Mouse (Mus musculus): ENCODE measurements at regions not wholly inside any gene's neighbourhood (a gene's known extent, or its start where the extent isn't known, plus 50 kb on each side); places are given as distances from the start of the nearest gene placed in this dataset.
"Not testable (repeated sequence)": the region's sequence is repeated elsewhere in the genome, so short reads cannot be mapped to it uniquely, and the experiment has no call there.

- DNase-seq = no peak
- intact Hi-C loops (cut with DNase I) = loop anchor here (2.0 kb wide), 1 partner anchor 66 kb away; no protein-coding TSS in a partner anchor
Observed at GRCm38 (mm10) chr6:37618990-37619389, 89.0 kb downstream of the Akr1d1 start.

- intact Hi-C loops (cut with DNase I) = no loop called here
- no peak for DNase-seq
Observed at GRCm38 (mm10) chr6:37621364-37622029, 91.5 kb downstream of the Akr1d1 start.

- intact Hi-C loops (cut with DNase I) = no loop called here
- no peak for DNase-seq
Observed at GRCm38 (mm10) chr6:37622273-37622672, 92.3 kb downstream of the Akr1d1 start.

- no peak for DNase-seq
- intact Hi-C loops (cut with DNase I) = loop anchor here (5.0 kb wide), 1 partner anchor 70 kb away; no protein-coding TSS in a partner anchor
Observed at GRCm38 (mm10) chr6:37627206-37627605, 97.2 kb downstream of the Akr1d1 start.

- DNase-seq = no peak
- intact Hi-C loops (cut with DNase I) = no loop called here
Observed at GRCm38 (mm10) chr6:37633948-37634347, 104.0 kb downstream of the Akr1d1 start.

- intact Hi-C loops (cut with DNase I) = no loop called here
- DNase-seq = no peak
Observed at GRCm38 (mm10) chr6:37642066-37642465, 112.1 kb downstream of the Akr1d1 start.

- intact Hi-C loops (cut with DNase I) = no loop called here
- DNase-seq = no peak
Observed at GRCm38 (mm10) chr6:37642701-37643121, 112.7 kb downstream of the Akr1d1 start.

GRCm38 (mm10) chr6:37643176-37643575 lies 113.2 kb downstream of the Akr1d1 start:
- DNase-seq = no peak
- intact Hi-C loops (cut with DNase I) = no loop called here

- intact Hi-C loops (cut with DNase I) = no loop called here
- no peak for DNase-seq
Observed at GRCm38 (mm10) chr6:37643718-37644117, 113.7 kb downstream of the Akr1d1 start.

- intact Hi-C loops (cut with DNase I) = no loop called here
- DNase-seq = no peak
Observed at GRCm38 (mm10) chr6:37645551-37645950, 115.6 kb downstream of the Akr1d1 start.

- intact Hi-C loops (cut with DNase I); DNase-seq: not testable (repeated sequence)
Observed at GRCm38 (mm10) chr6:37657300-37657699, 127.3 kb downstream of the Akr1d1 start.

- no peak for DNase-seq
- intact Hi-C loops (cut with DNase I) = no loop called here
Observed at GRCm38 (mm10) chr6:37658021-37658650, 128.2 kb downstream of the Akr1d1 start.

- no peak for DNase-seq
- intact Hi-C loops (cut with DNase I) = no loop called here
Observed at GRCm38 (mm10) chr6:37662747-37663146, 132.8 kb downstream of the Akr1d1 start.

GRCm38 (mm10) chr6:37665576-37665975 lies 135.6 kb downstream of the Akr1d1 start:
- DNase-seq = no peak
- intact Hi-C loops (cut with DNase I) = no loop called here

GRCm38 (mm10) chr6:37669407-37669806 lies 139.4 kb downstream of the Akr1d1 start:
- no peak for DNase-seq
- intact Hi-C loops (cut with DNase I) = no loop called here

GRCm38 (mm10) chr6:37670701-37671100 lies 140.7 kb downstream of the Akr1d1 start:
- no peak for DNase-seq
- intact Hi-C loops (cut with DNase I) = no loop called here

- intact Hi-C loops (cut with DNase I) = no loop called here
- no peak for DNase-seq
Observed at GRCm38 (mm10) chr6:37679871-37680270, 149.9 kb downstream of the Akr1d1 start.

GRCm38 (mm10) chr6:37681331-37681730 lies 151.4 kb downstream of the Akr1d1 start:
- intact Hi-C loops (cut with DNase I); DNase-seq: not testable (repeated sequence)

- DNase-seq = no peak
- intact Hi-C loops (cut with DNase I) = no loop called here
Observed at GRCm38 (mm10) chr6:37686094-37686493, 156.1 kb downstream of the Akr1d1 start.

- intact Hi-C loops (cut with DNase I) = no loop called here
- no peak for DNase-seq
Observed at GRCm38 (mm10) chr6:37688866-37689617, 159.1 kb downstream of the Akr1d1 start.

GRCm38 (mm10) chr6:37689696-37690095 lies 159.7 kb downstream of the Akr1d1 start:
- intact Hi-C loops (cut with DNase I) = no loop called here
- DNase-seq = no peak
